Mouse (Mus musculus) megakaryocyte, embryonic 14.5 days (primary cell): ENCODE measurements around the gene Wasf1. TPM values are rescaled to one million over a fixed set of nuclear protein-coding genes. Genes with fewer than 3 reads are reported as not detected.

Experiments
- H3K27me3 ChIP-seq: replicated peaks from 2 replicates; pipeline ENCODE3; 2012; ENCODE audit warnings: inconsistent platforms
- H3K36me3 ChIP-seq: replicated peaks from 2 replicates; pipeline ENCODE3; 2012; ENCODE audit warnings: low read length, inconsistent platforms, mixed read lengths
- H3K4me1 ChIP-seq: 2 replicates; pipeline ENCODE4 v1.6.1; 2012; ENCODE audit warnings: inconsistent platforms
- H3K4me3 ChIP-seq: replicated peaks from 2 replicates; pipeline ENCODE3; 2012; ENCODE audit warnings: moderate library complexity, mild to moderate bottlenecking, inconsistent platforms
- H3K9me3 ChIP-seq: 2 replicates; pipeline ENCODE4 v1.6.1; 2012; ENCODE audit warnings: inconsistent platforms
- FLI1 ChIP-seq: IDR thresholded peaks from 2 replicates; pipeline ENCODE4 v1.6.1; 2012; ENCODE audit warnings: low read length, inconsistent platforms, mixed read lengths
- GATA1 ChIP-seq: IDR thresholded peaks from 3 replicates; pipeline ENCODE4 v1.6.1; 2012; ENCODE audit warnings: mixed read lengths, low read length, inconsistent platforms, borderline replicate concordance
- polyA plus RNA-seq: library from polyadenylated mRNA; stranded (reverse); fragments of >175 nt; gene quantifications from 2 replicates; pipeline ENCODE4 v1.2.3, GENCODE M21; 2012; ENCODE audit warnings: low replicate concordance; ENCODE audit not compliant: insufficient read depth

Wasf1 gene
- polyA plus RNA-seq, 1 experiment, result 1.5 TPM

GRCm38 (mm10) chr10:40964546-40964945, 81.3 kb downstream of the Wasf1 start:
- Histone ChIP-seq H3K4me1 (peaks cover 4% of the 10 kb centered on the region; the same call in 1 of the 2 replicates), H3K36me3 (no peaks in the 10 kb centered on the region), H3K9me3 (0 out of 2 replicates have a peak, but pooled peaks cover 4% of the 10 kb centered on the region), H3K27me3 (peaks cover 11% of the 10 kb centered on the region), H3K4me3 (no peak overlapping the region)
- TF ChIP-seq FLI1 (no peak), GATA1 (no peak)

GRCm38 (mm10) chr10:40968551-40968950, 85.3 kb downstream of the Wasf1 start:
- no peak for TF ChIP-seq FLI1
- TF ChIP-seq GATA1, result no peak
- H3K4me3 ChIP-seq, result no peak overlapping the region
- peaks cover 6% of the 10 kb centered on the region; the same call in 1 of the 2 replicates for H3K4me1 ChIP-seq
- no peaks in the 10 kb centered on the region for H3K9me3 ChIP-seq
- peaks cover 20% of the 10 kb centered on the region for H3K27me3 ChIP-seq
- no peaks in the 10 kb centered on the region for H3K36me3 ChIP-seq

- H3K9me3 ChIP-seq, result no peaks in the 10 kb centered on the region
- peak overlapping the region; percentile 53 for H3K4me3 ChIP-seq
- no peaks in the 10 kb centered on the region for H3K36me3 ChIP-seq
- TF ChIP-seq FLI1 (no peak), GATA1 (no peak)
- H3K27me3 ChIP-seq, result peaks cover 20% of the 10 kb centered on the region
- H3K4me1 ChIP-seq, result peaks cover 6% of the 10 kb centered on the region; the same call in 1 of the 2 replicates
Observed at GRCm38 (mm10) chr10:40969372-40970033, 86.2 kb downstream of the Wasf1 start.

- TF ChIP-seq FLI1 (no peak), GATA1 (no peak)
- Histone ChIP-seq H3K4me1 (peaks cover 6% of the 10 kb centered on the region; the same call in 1 of the 2 replicates), H3K36me3 (no peaks in the 10 kb centered on the region), H3K4me3 (no peak overlapping the region), H3K27me3 (peaks cover 20% of the 10 kb centered on the region), H3K9me3 (no peaks in the 10 kb centered on the region)
Observed at GRCm38 (mm10) chr10:40970601-40971245, 87.4 kb downstream of the Wasf1 start.

- Histone ChIP-seq H3K27me3 (peaks cover 20% of the 10 kb centered on the region), H3K9me3 (no peaks in the 10 kb centered on the region), H3K4me3 (no peak overlapping the region), H3K4me1 (peaks cover 6% of the 10 kb centered on the region; the same call in 1 of the 2 replicates), H3K36me3 (no peaks in the 10 kb centered on the region)
- TF ChIP-seq GATA1 (no peak), FLI1 (no peak)
Observed at GRCm38 (mm10) chr10:40971256-40971655, 88.0 kb downstream of the Wasf1 start.

- no peaks in the 10 kb centered on the region for H3K27me3 ChIP-seq
- H3K4me3 ChIP-seq, result no peak overlapping the region
- peaks cover 5% of the 10 kb centered on the region for H3K9me3 ChIP-seq
- H3K36me3 ChIP-seq, result no peaks in the 10 kb centered on the region
- TF ChIP-seq FLI1 (no peak), GATA1 (no peak)
- no peaks in the 10 kb centered on the region for H3K4me1 ChIP-seq
Observed at GRCm38 (mm10) chr10:40983761-40984160, 100.5 kb downstream of the Wasf1 start.

GRCm38 (mm10) chr10:40984600-40984999, 101.3 kb downstream of the Wasf1 start:
- Histone ChIP-seq H3K27me3 (no peaks in the 10 kb centered on the region), H3K36me3 (no peaks in the 10 kb centered on the region), H3K4me3 (no peak overlapping the region), H3K4me1 (no peaks in the 10 kb centered on the region), H3K9me3 (peaks cover 5% of the 10 kb centered on the region)
- TF ChIP-seq FLI1, result no peak
- TF ChIP-seq GATA1, result no peak

GRCm38 (mm10) chr10:40985350-40985749, 102.1 kb downstream of the Wasf1 start:
- Histone ChIP-seq H3K36me3 (no peaks in the 10 kb centered on the region), H3K4me3 (no peak overlapping the region), H3K27me3 (no peaks in the 10 kb centered on the region), H3K4me1 (no peaks in the 10 kb centered on the region), H3K9me3 (peaks cover 2% of the 10 kb centered on the region; the same call in 1 of the 2 replicates)
- no peak for TF ChIP-seq FLI1
- no peak for TF ChIP-seq GATA1

Other genes starting within 250 kb of the Wasf1 start
- gene Mettl24, start 200.2 kb upstream of the Wasf1 start, polyA plus RNA-seq, result not detected in 2 replicates
- 0.47 and 3.7 TPM in 2 replicates for gene Cdc40, start 164 bp upstream of the Wasf1 start, polyA plus RNA-seq
- not detected in 2 replicates for gene Gpr6, start 188.8 kb downstream of the Wasf1 start, polyA plus RNA-seq